In the genomic region with DNA sequence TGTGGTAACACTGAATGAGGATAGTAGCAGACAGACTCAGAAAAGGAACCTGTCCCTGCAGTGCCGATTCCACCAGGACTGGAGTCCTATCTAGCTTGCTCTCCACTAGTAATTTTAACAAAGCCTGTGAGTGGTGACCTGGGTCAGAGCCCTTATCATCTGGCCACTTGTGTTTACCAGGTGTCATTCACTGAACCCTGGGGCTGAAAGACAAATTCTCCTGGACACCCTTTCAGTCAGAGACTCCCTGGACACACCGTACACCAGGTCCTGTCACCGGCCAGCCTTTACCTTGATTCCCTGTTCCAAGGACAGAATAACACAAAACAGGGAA, we compare ENCODE assay signal across 15 mouse cellular contexts. TPM values are rescaled to one million over a fixed set of nuclear protein-coding genes. Genes with fewer than 3 reads are reported as not detected.
DNase-seq lines count a peak whose midpoint lies in the region; ATAC-seq and TF ChIP-seq lines count a peak whose summit lies in the region.
"Had no signal": no experiment of that assay in that cellular context is flagged by ENCODE, and none has a peak within 500 bp of the region (broad histone marks: within the 10 kb centered on the region; RNA-seq: fewer than 3 reads in every experiment).

No protein-coding gene starts in this region.

- H3K4me3 ChIP-seq in heart, postnatal 0 days (ENCODE audit: low read depth, low read length) = no peak overlapping the region
- no peak overlapping the region for H3K4me3 ChIP-seq in liver, embryonic 14.5 days (ENCODE audit: insufficient read depth in 1 of 2, low read depth in 2 of 2, low read length in 2 of 2)
- H3K4me3 ChIP-seq in left cerebral cortex, adult 2 months = no peak overlapping the region
- H3K4me3 ChIP-seq: embryonic facial prominence, embryonic 12.5 days; limb, embryonic 12.5 days; midbrain, embryonic 15.5 days had no signal

- peak; percentile 59; the same call in 1 of the 2 replicates for ATAC-seq in heart, postnatal 0 days (ENCODE audit: insufficient read depth, low read depth)
- peak; percentile 63 for ATAC-seq in liver, embryonic 14.5 days (ENCODE audit: insufficient read depth)
- ATAC-seq: forebrain, embryonic 16.5 days; midbrain, embryonic 15.5 days had no signal

- no peak for TF ChIP-seq CTCF in heart, postnatal 0 days (IDR thresholded peaks at IDR 0.05; ENCODE audit: low read depth)
- TF ChIP-seq CTCF in liver, embryonic 14.5 days (IDR thresholded peaks at IDR 0.05; ENCODE audit: low read depth) = no peak
- TF ChIP-seq CTCF in left cerebral cortex, adult 2 months (IDR thresholded peaks at IDR 0.05) = no peak

- no peaks in the 10 kb centered on the region for H3K4me1 ChIP-seq in heart, postnatal 0 days (ENCODE audit: control insufficient read depth, insufficient read depth)
- H3K4me1 ChIP-seq in liver, embryonic 14.5 days (replicated peaks; ENCODE audit: control insufficient read depth in 2 of 2, insufficient read depth in 2 of 2, low read length in 1 of 2) = peaks cover 0 to 9% of the 10 kb centered on the region in 2 experiments; a peak in 3 of 4 replicates
- H3K4me1 ChIP-seq: midbrain, embryonic 15.5 days had no signal

- TF ChIP-seq EP300 in heart, postnatal 0 days (IDR thresholded peaks at IDR 0.05; ENCODE audit: low read depth) = no peak
- no peak for TF ChIP-seq EP300 in liver, embryonic 14.5 days (IDR thresholded peaks at IDR 0.05; ENCODE audit: low read depth)

- H3K27ac ChIP-seq in heart, postnatal 0 days (ENCODE audit: low read depth) = peak overlapping the region; percentile 94
- no peak overlapping the region for H3K27ac ChIP-seq in liver, embryonic 14.5 days
- H3K27ac ChIP-seq in left cerebral cortex, adult 2 months = no peak overlapping the region
- H3K27ac ChIP-seq: embryonic facial prominence, embryonic 12.5 days; limb, embryonic 12.5 days; midbrain, embryonic 15.5 days had no signal

- H3K27me3 ChIP-seq in heart, postnatal 0 days (ENCODE audit: control insufficient read depth, insufficient read depth, low read length) = no peaks in the 10 kb centered on the region
- H3K27me3 ChIP-seq in liver, embryonic 14.5 days (ENCODE audit: control insufficient read depth, insufficient read depth, low read length) = no peaks in the 10 kb centered on the region
- H3K27me3 ChIP-seq: embryonic facial prominence, embryonic 12.5 days; limb, embryonic 12.5 days; midbrain, embryonic 15.5 days had no signal

- H3K4me2 ChIP-seq in heart, postnatal 0 days (ENCODE audit: low read depth, low read length) = peak overlapping the region; percentile 18; the same call in 1 of the 2 replicates
- no peak overlapping the region for H3K4me2 ChIP-seq in liver, embryonic 14.5 days (ENCODE audit: low read depth)
- H3K4me2 ChIP-seq: embryonic facial prominence, embryonic 12.5 days; limb, embryonic 12.5 days; midbrain, embryonic 15.5 days had no signal

- 36% methylated on average over 3 of the region's 3 CpGs for WGBS in heart, postnatal 0 days
- 67% methylated on average over 3 of the region's 3 CpGs for WGBS in liver, embryonic 14.5 days (ENCODE audit: insufficient replicate concordance)

- intact Hi-C loops in left cerebral cortex, adult 2 months (cut with DNase I) = no loop called here

- H3K36me3 ChIP-seq in heart, postnatal 0 days (replicated peaks; ENCODE audit: control insufficient read depth, insufficient read depth, low read length) = peaks cover 5% of the 10 kb centered on the region; the same call in 1 of the 2 replicates
- no peaks in the 10 kb centered on the region for H3K36me3 ChIP-seq in liver, embryonic 14.5 days (replicated peaks; ENCODE audit: control insufficient read depth, insufficient read depth, low read depth)
- H3K36me3 ChIP-seq: embryonic facial prominence, embryonic 12.5 days; midbrain, embryonic 15.5 days had no signal

- no peak overlapping the region; the same call in 1 of the 2 replicates for H3K9ac ChIP-seq in heart, postnatal 0 days (replicated peaks; ENCODE audit: low read depth, low read length)
- H3K9ac ChIP-seq in liver, embryonic 14.5 days (replicated peaks) = no peak overlapping the region
- H3K9ac ChIP-seq: embryonic facial prominence, embryonic 12.5 days; limb, embryonic 12.5 days; midbrain, embryonic 15.5 days had no signal

- H3K9me3 ChIP-seq in heart, postnatal 0 days (replicated peaks; ENCODE audit: control insufficient read depth, low read length) = no peaks in the 10 kb centered on the region
- H3K9me3 ChIP-seq in liver, embryonic 14.5 days (ENCODE audit: control insufficient read depth, low read length) = no peaks in the 10 kb centered on the region
- H3K9me3 ChIP-seq: embryonic facial prominence, embryonic 12.5 days; limb, embryonic 12.5 days; midbrain, embryonic 15.5 days had no signal

- DNase-seq in adrenal gland, adult 2 months = peak; percentile 9
- no peak for DNase-seq in adrenal gland, postnatal 25 days
- peak; percentile 44 to 65 for DNase-seq in heart, adult 9 months (ENCODE audit: low spot score in 2 of 2)
- DNase-seq in heart, postnatal 0 days (ENCODE audit: low spot score) = no peak
- no peak for DNase-seq in liver, embryonic 14.5 days (ENCODE audit: low read depth in 3 of 3, low spot score in 3 of 3)
- DNase-seq in cerebellum, postnatal 10 days = no peak
- DNase-seq in left cerebral cortex, adult 2 months (ENCODE audit: extremely low spot score in 1 of 2, low spot score in 2 of 2) = no peak
- DNase-seq in cerebellum, postnatal 14 days = no peak
- DNase-seq: cerebellum, adult 11-12 months; layer of hippocampus, adult 9-11 months; thymus, postnatal 36 days had no signal

RNA-seq across cellular contexts. Expression of gene Slc25a13, which starts 31.3 kb away (rescaled TPM):
- 1 to 10 TPM; 9.1 to 9.7 TPM for total RNA-seq in adrenal gland, adult 2 months (2021)
- 2.3 and 2.9 TPM in 2 replicates for polyA plus RNA-seq in adrenal gland, adult 2 months (2012; rRNA removed)
- total RNA-seq in adrenal gland, postnatal 25 days (2021) = 12.1 and 22.9 TPM in 2 replicates
- total RNA-seq in heart, postnatal 0 days (2014; rRNA removed; ENCODE audit: low replicate concordance) = 79.7 and 83.1 TPM in 2 replicates
- polyA plus RNA-seq in heart, postnatal 0 days (2015; fragmentation: Nextera tagmentation; extraction: Ambion mirVana) = 54.1 and 59.6 TPM in 2 replicates
- 8.4 and 11.6 TPM in 2 replicates for polyA plus RNA-seq in liver, embryonic 14.5 days (2012; rRNA removed)
- polyA plus RNA-seq in liver, embryonic 14.5 days (2014; fragmentation: Nextera tagmentation; extraction: Ambion mirVana) = 26.0 and 28.6 TPM in 2 replicates
- 1 to 10 TPM; 2.7 to 2.9 TPM for total RNA-seq in left cerebral cortex, adult 2 months (2021)

Comparison
In these comparisons a context has a peak if more than half of its experiments do, and no peak if none do; other contexts are left out.
1. DNase-seq: peak in adrenal gland, adult 2 months (single experiment) and heart, adult 9 months (2 of 2); none in adrenal gland, postnatal 25 days (single experiment), heart, postnatal 0 days (single experiment), liver, embryonic 14.5 days (0 of 3), cerebellum, postnatal 10 days (0 of 2), left cerebral cortex, adult 2 months (0 of 2) and cerebellum, postnatal 14 days (0 of 2).